Mouse (Mus musculus) midbrain, embryonic 12.5 days (tissue): Measurements from ENCODE around the gene Ppp1r21. TPM values are rescaled to one million over a fixed set of nuclear protein-coding genes. Genes with fewer than 3 reads are reported as not detected.
A peak's percentile ranks its signal among the peaks of the same experiment; 100 is the strongest.

Experiments
- ATAC-seq: fragments of 200-750 bp; cut with Nextera tagmentation; 2 replicates; pipeline ENCODE4 v1.8.0; 2017; ENCODE audit warnings: low read depth, moderate TSS enrichment, moderate library complexity; ENCODE audit not compliant: low FRiP score
- H3K27ac ChIP-seq: fragments of 300-500 bp; sonication (generic); replicated peaks from 2 replicates; pipeline ENCODE4 v1.5.1; 2016; ENCODE audit warnings: mild to moderate bottlenecking
- H3K27me3 ChIP-seq: fragments of 300-500 bp; sonication (generic); 2 replicates; pipeline ENCODE4 v1.6.1; 2016; ENCODE audit warnings: mild to moderate bottlenecking
- H3K36me3 ChIP-seq: fragments of 300-500 bp; sonication (generic); 2 replicates; pipeline ENCODE4 v1.6.1; 2016
- H3K4me1 ChIP-seq: fragments of 300-500 bp; sonication (generic); 2 replicates; pipeline ENCODE4 v1.6.1; 2016
- H3K4me2 ChIP-seq: fragments of 300-500 bp; sonication (generic); replicated peaks from 2 replicates; pipeline ENCODE4 v1.6.1; 2016; ENCODE audit warnings: mild to moderate bottlenecking, moderate library complexity
- H3K4me3 ChIP-seq: fragments of 300-500 bp; sonication (generic); 2 replicates; pipeline ENCODE4 v1.5.1; 2016; ENCODE audit warnings: mild to moderate bottlenecking
- H3K9ac ChIP-seq: fragments of 300-500 bp; sonication (generic); replicated peaks from 2 replicates; pipeline ENCODE4 v1.6.1; 2016; ENCODE audit warnings: mild to moderate bottlenecking, moderate library complexity
- H3K9me3 ChIP-seq: fragments of 300-500 bp; sonication (generic); 2 replicates; pipeline ENCODE4 v1.6.1; 2016; ENCODE audit warnings: mild to moderate bottlenecking
- WGBS: fragments of 180-500 bp; shearing (Covaris S2); methylation state at CpG from one replicate; pipeline ENCODE4 v1.1.7; 2016; 5-methylcytosine and 5-hydroxymethylcytosine counted together
- polyA plus RNA-seq: library from polyadenylated mRNA; unstranded; fragments of >200 nt; fragmentation: Nextera tagmentation; extraction: Ambion mirVana; gene quantifications from 2 replicates; pipeline ENCODE4 v1.2.1, GENCODE M21; 2016

Gene Ppp1r21
- polyA plus RNA-seq, 1 experiment from 2014 or later, result 24.2 TPM

- 85% methylated on average over 11 of the region's 11 CpGs for WGBS
- Histone ChIP-seq H3K4me1 (no peaks in the 10 kb centered on the region), H3K27ac (no peak overlapping the region), H3K9ac (no peak overlapping the region), H3K27me3 (no peaks in the 10 kb centered on the region), H3K4me3 (no peak overlapping the region), H3K9me3 (no peaks in the 10 kb centered on the region), H3K4me2 (no peak overlapping the region), H3K36me3 (peaks cover 85% of the 10 kb centered on the region)
- ATAC-seq, result no peak
Measured at GRCm38 (mm10) chr17:88582999-88583398, 53.1 kb downstream of the Ppp1r21 start.

GRCm38 (mm10) chr17:88583411-88583810, 53.5 kb downstream of the Ppp1r21 start:
- H3K27me3 ChIP-seq, result no peaks in the 10 kb centered on the region
- H3K36me3 ChIP-seq, result peaks cover 87% of the 10 kb centered on the region

GRCm38 (mm10) chr17:88587371-88587770, 57.5 kb downstream of the Ppp1r21 start:
- H3K4me3 ChIP-seq, result no peak overlapping the region
- peaks cover 58% of the 10 kb centered on the region for H3K36me3 ChIP-seq
- H3K27ac ChIP-seq, result no peak overlapping the region
- no peak for ATAC-seq
- no peaks in the 10 kb centered on the region for H3K4me1 ChIP-seq
- no peak overlapping the region for H3K4me2 ChIP-seq
- WGBS, result 80% methylated on average over 15 of the region's 15 CpGs
- H3K9me3 ChIP-seq, result no peaks in the 10 kb centered on the region
- H3K9ac ChIP-seq, result no peak overlapping the region
- H3K27me3 ChIP-seq, result no peaks in the 10 kb centered on the region

More at GRCm38 (mm10) chr17:88583411-88583810, 53.5 kb downstream of the Ppp1r21 start:
- no peak for ATAC-seq
- H3K9ac ChIP-seq, result no peak overlapping the region
- H3K4me2 ChIP-seq, result no peak overlapping the region
- no peaks in the 10 kb centered on the region for H3K9me3 ChIP-seq
- H3K27ac ChIP-seq, result no peak overlapping the region
- no peaks in the 10 kb centered on the region for H3K4me1 ChIP-seq
- no peak overlapping the region for H3K4me3 ChIP-seq
- WGBS, result 92% methylated on average over 8 of the region's 8 CpGs

GRCm38 (mm10) chr17:88588228-88588627, 58.3 kb downstream of the Ppp1r21 start:
- 93% methylated on average over 8 of the region's 8 CpGs for WGBS
- ATAC-seq, result no peak
- Histone ChIP-seq H3K4me2 (no peak overlapping the region), H3K36me3 (peaks cover 50% of the 10 kb centered on the region), H3K9me3 (no peaks in the 10 kb centered on the region), H3K4me3 (no peak overlapping the region), H3K4me1 (no peaks in the 10 kb centered on the region), H3K27ac (no peak overlapping the region), H3K9ac (no peak overlapping the region), H3K27me3 (no peaks in the 10 kb centered on the region)

- no peak for ATAC-seq
- H3K27me3 ChIP-seq, result no peaks in the 10 kb centered on the region
- H3K4me1 ChIP-seq, result no peaks in the 10 kb centered on the region
- peaks cover 30% of the 10 kb centered on the region for H3K36me3 ChIP-seq
- no peak overlapping the region for H3K27ac ChIP-seq
- H3K4me2 ChIP-seq, result no peak overlapping the region
- 88% methylated on average over 6 of the region's 6 CpGs for WGBS
- H3K9me3 ChIP-seq, result no peaks in the 10 kb centered on the region
- H3K4me3 ChIP-seq, result no peak overlapping the region
- H3K9ac ChIP-seq, result no peak overlapping the region
Measured at GRCm38 (mm10) chr17:88590251-88590650, 60.3 kb downstream of the Ppp1r21 start.

GRCm38 (mm10) chr17:88595071-88595470, 65.2 kb downstream of the Ppp1r21 start:
- peaks cover 11% of the 10 kb centered on the region for H3K27me3 ChIP-seq
- WGBS, result 91% methylated on average over 4 of the region's 4 CpGs
- H3K4me2 ChIP-seq, result no peak overlapping the region
- H3K9ac ChIP-seq, result no peak overlapping the region
- ATAC-seq, result no peak
- H3K36me3 ChIP-seq, result no peaks in the 10 kb centered on the region
- H3K4me3 ChIP-seq, result no peak overlapping the region
- no peaks in the 10 kb centered on the region for H3K9me3 ChIP-seq
- H3K4me1 ChIP-seq, result peaks cover 19% of the 10 kb centered on the region
- no peak overlapping the region for H3K27ac ChIP-seq

- peaks cover 19% of the 10 kb centered on the region for H3K4me1 ChIP-seq
- no peaks in the 10 kb centered on the region for H3K9me3 ChIP-seq
- 81% methylated on average over 4 of the region's 4 CpGs for WGBS
- H3K27ac ChIP-seq, result no peak overlapping the region
- no peaks in the 10 kb centered on the region for H3K36me3 ChIP-seq
- H3K4me2 ChIP-seq, result no peak overlapping the region
- no peak for ATAC-seq
- H3K4me3 ChIP-seq, result no peak overlapping the region
- H3K27me3 ChIP-seq, result peaks cover 11% of the 10 kb centered on the region
- no peak overlapping the region for H3K9ac ChIP-seq
Measured at GRCm38 (mm10) chr17:88596068-88596467, 66.2 kb downstream of the Ppp1r21 start.

- H3K4me2 ChIP-seq, result peak overlapping the region; percentile 73
- no peaks in the 10 kb centered on the region for H3K36me3 ChIP-seq
- H3K9ac ChIP-seq, result no peak overlapping the region; the same call in 1 of the 2 replicates
- peaks cover 11% of the 10 kb centered on the region for H3K27me3 ChIP-seq
- peak overlapping the region; percentile 54 for H3K4me3 ChIP-seq
- ATAC-seq, result no peak
- WGBS, result 26% methylated on average over 16 of the region's 16 CpGs
- H3K9me3 ChIP-seq, result no peaks in the 10 kb centered on the region
- peak overlapping the region; percentile 67 for H3K27ac ChIP-seq
- peaks cover 19% of the 10 kb centered on the region for H3K4me1 ChIP-seq
Measured at GRCm38 (mm10) chr17:88596544-88597221, 66.8 kb downstream of the Ppp1r21 start.

- Histone ChIP-seq H3K9me3 (no peaks in the 10 kb centered on the region), H3K27me3 (peaks cover 11% of the 10 kb centered on the region), H3K9ac (peak within 1 kb of the TSS; percentile 56), H3K27ac (peak within 1 kb of the TSS; percentile 67), H3K4me2 (peak within 1 kb of the TSS; percentile 73), H3K36me3 (no peaks in the 10 kb centered on the region), H3K4me3 (peak within 1 kb of the TSS; percentile 54), H3K4me1 (peaks cover 19% of the 10 kb centered on the region)
- WGBS, result under 1% methylated on average over 36 of the region's 41 CpGs
- ATAC-seq, result peak; percentile 88
Measured at GRCm38 (mm10) chr17:88597222-88598055, 67.5 kb downstream of the Ppp1r21 start, which contains the start of gene Ston1. Gene Ston1, plus strand, starts transcription at chr17:88597684.

- WGBS, result 10% methylated on average over 5 of the region's 5 CpGs
- no peak for ATAC-seq
- H3K36me3 ChIP-seq, result no peaks in the 10 kb centered on the region
- peak overlapping the region; percentile 54 for H3K4me3 ChIP-seq
- H3K4me1 ChIP-seq, result peaks cover 19% of the 10 kb centered on the region
- H3K27me3 ChIP-seq, result peaks cover 11% of the 10 kb centered on the region
- H3K27ac ChIP-seq, result no peak overlapping the region
- peak overlapping the region; percentile 73 for H3K4me2 ChIP-seq
- H3K9me3 ChIP-seq, result no peaks in the 10 kb centered on the region
- H3K9ac ChIP-seq, result peak overlapping the region; percentile 56
Measured at GRCm38 (mm10) chr17:88598056-88598420, 68.1 kb downstream of the Ppp1r21 start.

- no peak overlapping the region for H3K4me3 ChIP-seq
- H3K9me3 ChIP-seq, result no peaks in the 10 kb centered on the region
- H3K27me3 ChIP-seq, result peaks cover 11% of the 10 kb centered on the region
- H3K4me1 ChIP-seq, result peaks cover 19% of the 10 kb centered on the region
- H3K9ac ChIP-seq, result no peak overlapping the region; the same call in 1 of the 2 replicates
- no peaks in the 10 kb centered on the region for H3K36me3 ChIP-seq
- WGBS, result 25% methylated on average over 14 of the region's 14 CpGs
- no peak for ATAC-seq
- peak overlapping the region; percentile 13; the same call in 1 of the 2 replicates for H3K4me2 ChIP-seq
- H3K27ac ChIP-seq, result no peak overlapping the region
Measured at GRCm38 (mm10) chr17:88598570-88599368, 68.9 kb downstream of the Ppp1r21 start.
